Mouse (Mus musculus) liver, adult 2 months (tissue): ENCODE measurements at regions not wholly inside any gene's neighbourhood (a gene's known extent, or its start where the extent isn't known, plus 50 kb on each side); places are given as distances from the start of the nearest gene placed in this dataset.

Experiments
- CTCF ChIP-seq: fragments of 200-500 bp; IDR thresholded peaks from 2 replicates; pipeline ENCODE4 v1.5.1; 2011; ENCODE audit warnings: low read depth, low read length, control low read depth
- POLR2A ChIP-seq: fragments of 200-500 bp; IDR thresholded peaks from 2 replicates; pipeline ENCODE4 v1.6.1; 2011; ENCODE audit warnings: low read length, control low read depth; ENCODE audit not compliant: insufficient read depth; ENCODE audit errors: extremely low read depth

DNA sequence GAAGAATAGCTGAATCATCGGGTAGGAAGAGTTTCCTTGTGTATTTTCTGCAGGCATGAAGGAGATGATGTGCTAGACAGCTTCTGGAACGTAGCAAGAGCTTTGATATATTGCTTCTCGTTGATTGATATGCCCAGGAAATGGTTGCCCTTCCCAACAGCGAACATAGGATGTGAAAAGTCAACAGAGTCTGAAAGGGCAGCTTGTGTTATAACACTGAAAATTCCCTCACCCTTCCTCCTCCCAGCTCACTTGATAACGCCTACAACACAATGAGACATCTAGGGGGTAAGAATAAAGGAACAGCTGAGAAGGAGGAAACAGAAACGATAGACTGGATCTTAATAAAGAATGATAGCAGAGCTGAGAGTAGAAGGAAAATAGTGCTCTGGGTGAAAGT lies 60.1 kb upstream of the Itprid2 start:
- TF ChIP-seq CTCF (no peak), POLR2A (no peak)
